Mouse (Mus musculus): ENCODE data around the gene 2010111I01Rik. TPM values are rescaled to one million over a fixed set of nuclear protein-coding genes. Genes with fewer than 3 reads are reported as not detected.

Gene 2010111I01Rik
- polyA plus RNA-seq, 1 experiment from 2014 or later: 80.8 TPM

- H3K9me3 ChIP-seq (ENCODE audit: control insufficient read depth, low read length): no peaks in the 10 kb centered on the region
- no peaks in the 10 kb centered on the region for H3K27me3 ChIP-seq (ENCODE audit: control insufficient read depth, insufficient read depth, low read length)
- no peak overlapping the region for H3K27ac ChIP-seq (ENCODE audit: low read depth, low read length)
- H3K4me3 ChIP-seq (ENCODE audit: low read depth, low read length): no peak overlapping the region
- H3K9ac ChIP-seq (ENCODE audit: low read length): no peak overlapping the region
- no peak overlapping the region for H3K4me2 ChIP-seq (ENCODE audit: low read depth)
- no peaks in the 10 kb centered on the region for H3K4me1 ChIP-seq (ENCODE audit: control insufficient read depth, insufficient read depth, low read length)
- no peak for DNase-seq (ENCODE audit: low spot score)
- H3K36me3 ChIP-seq (ENCODE audit: control insufficient read depth, insufficient read depth, low read length): no peaks in the 10 kb centered on the region
- no peak for ATAC-seq (ENCODE audit: insufficient read depth, low FRiP score, low TSS enrichment)
- WGBS: 87% methylated on average over 7 of the region's 7 CpGs
These were observed 171.3 kb downstream of the 2010111I01Rik start for GRCm38 (mm10) chr13:63135994-63136393.

- no peak for ATAC-seq (ENCODE audit: insufficient read depth, low FRiP score, low TSS enrichment)
These were observed 172.1 kb downstream of the 2010111I01Rik start for GRCm38 (mm10) chr13:63136775-63137174.

DNA sequence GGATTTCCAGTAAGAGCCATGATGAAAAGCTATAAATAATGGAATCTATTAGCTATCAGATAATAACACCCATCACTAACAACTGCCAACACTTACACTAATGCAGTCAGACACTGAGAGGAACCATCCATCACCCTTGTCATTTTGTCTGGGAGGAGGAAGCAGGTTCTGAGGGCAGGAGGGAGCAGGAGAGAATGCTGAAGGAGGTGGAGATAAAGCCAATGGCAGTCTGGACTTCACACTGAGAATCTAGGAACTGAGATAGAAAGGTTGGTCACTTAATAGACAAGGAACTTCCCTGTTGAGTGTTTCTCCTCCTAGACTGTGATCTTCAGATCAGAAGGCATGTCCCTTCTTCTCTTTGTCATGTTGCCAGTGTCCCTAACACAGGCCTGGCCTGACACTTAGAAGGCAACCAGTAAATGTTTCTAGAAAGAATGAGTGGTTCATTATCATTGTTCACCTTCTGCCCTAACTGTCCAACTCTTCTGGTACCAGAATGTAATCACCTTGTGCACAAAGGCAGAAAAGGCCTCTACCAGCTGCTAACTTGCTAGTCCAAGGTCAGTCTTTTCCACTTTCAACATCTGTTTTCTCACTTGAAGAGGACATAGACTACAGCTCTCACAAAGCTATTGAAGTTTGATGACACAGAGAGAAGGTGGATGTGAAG lies 173.8 kb downstream of the 2010111I01Rik start:
- Histone ChIP-seq H3K36me3 (ENCODE audit: control insufficient read depth, insufficient read depth, low read length) (no peaks in the 10 kb centered on the region), H3K4me2 (ENCODE audit: low read depth) (no peak overlapping the region), H3K9me3 (ENCODE audit: control insufficient read depth, low read length) (no peaks in the 10 kb centered on the region), H3K4me1 (ENCODE audit: control insufficient read depth, insufficient read depth, low read length) (no peaks in the 10 kb centered on the region), H3K27ac (ENCODE audit: low read depth, low read length) (no peak overlapping the region), H3K9ac (ENCODE audit: low read length) (no peak overlapping the region), H3K4me3 (ENCODE audit: low read depth, low read length) (no peak overlapping the region), H3K27me3 (ENCODE audit: control insufficient read depth, insufficient read depth, low read length) (no peaks in the 10 kb centered on the region)
- DNase-seq (ENCODE audit: low spot score) (no peak), ATAC-seq (ENCODE audit: insufficient read depth, low FRiP score, low TSS enrichment) (no peak)

More at GRCm38 (mm10) chr13:63136775-63137174, 172.1 kb downstream of the 2010111I01Rik start:
- H3K9ac ChIP-seq (ENCODE audit: low read length): no peak overlapping the region
- no peaks in the 10 kb centered on the region for H3K36me3 ChIP-seq (ENCODE audit: control insufficient read depth, insufficient read depth, low read length)
- no peak overlapping the region for H3K4me2 ChIP-seq (ENCODE audit: low read depth)
- H3K27me3 ChIP-seq (ENCODE audit: control insufficient read depth, insufficient read depth, low read length): no peaks in the 10 kb centered on the region
- H3K27ac ChIP-seq (ENCODE audit: low read depth, low read length): no peak overlapping the region
- DNase-seq (ENCODE audit: low spot score): no peak
- whole genome bisulfite sequencing: 78% methylated on average over 1 of the region's 1 CpGs
- no peak overlapping the region for H3K4me3 ChIP-seq (ENCODE audit: low read depth, low read length)
- no peaks in the 10 kb centered on the region for H3K4me1 ChIP-seq (ENCODE audit: control insufficient read depth, insufficient read depth, low read length)
- no peaks in the 10 kb centered on the region for H3K9me3 ChIP-seq (ENCODE audit: control insufficient read depth, low read length)

DNA sequence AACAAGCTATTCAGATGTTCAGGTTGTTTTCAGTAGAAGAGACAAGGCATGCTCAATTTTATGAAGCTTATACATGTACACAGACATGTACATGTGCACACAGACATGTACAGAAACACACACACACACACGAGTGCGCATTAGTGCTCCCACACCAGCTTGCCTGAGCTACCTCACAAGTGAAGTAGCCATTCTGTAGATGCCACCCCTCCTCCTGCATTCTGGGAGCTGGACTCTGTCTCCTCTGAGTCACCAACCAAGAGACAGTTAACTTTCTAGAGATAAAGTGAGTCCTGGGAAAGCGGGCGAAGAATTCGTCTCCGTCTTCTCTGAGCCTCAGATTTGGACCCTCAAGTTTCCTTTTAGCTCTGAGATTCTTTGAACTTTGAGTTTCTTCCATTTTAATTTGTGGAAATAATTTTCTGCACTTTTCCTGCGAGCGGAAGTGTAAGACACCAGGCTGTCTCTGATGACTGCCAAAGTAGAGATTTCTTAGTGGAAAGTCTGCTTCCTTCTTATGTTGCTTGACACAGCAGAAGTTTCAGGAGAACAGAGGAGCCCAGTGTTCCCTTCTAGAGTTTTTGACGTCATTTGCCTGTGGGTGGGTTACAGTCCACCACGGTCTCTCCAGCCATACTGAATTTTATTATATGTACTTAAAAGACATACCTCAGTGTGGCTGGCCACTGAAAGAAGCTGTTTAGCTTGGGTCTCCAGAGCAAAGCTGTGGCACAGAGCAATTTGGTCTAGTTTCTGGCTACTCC lies 175.0 kb downstream of the 2010111I01Rik start:
- no peak overlapping the region for H3K27ac ChIP-seq (ENCODE audit: low read depth, low read length)
- 85% methylated on average over 10 of the region's 10 CpGs for WGBS
- H3K4me1 ChIP-seq (ENCODE audit: control insufficient read depth, insufficient read depth, low read length): no peaks in the 10 kb centered on the region
- H3K36me3 ChIP-seq (ENCODE audit: control insufficient read depth, insufficient read depth, low read length): no peaks in the 10 kb centered on the region
- no peaks in the 10 kb centered on the region for H3K27me3 ChIP-seq (ENCODE audit: control insufficient read depth, insufficient read depth, low read length)
- no peak overlapping the region for H3K4me3 ChIP-seq (ENCODE audit: low read depth, low read length)
- ATAC-seq (ENCODE audit: insufficient read depth, low FRiP score, low TSS enrichment) (no peak), DNase-seq (ENCODE audit: low spot score) (no peak)
- H3K9me3 ChIP-seq (ENCODE audit: control insufficient read depth, low read length): no peaks in the 10 kb centered on the region
- no peak overlapping the region for H3K4me2 ChIP-seq (ENCODE audit: low read depth)
- H3K9ac ChIP-seq (ENCODE audit: low read length): no peak overlapping the region

DNA sequence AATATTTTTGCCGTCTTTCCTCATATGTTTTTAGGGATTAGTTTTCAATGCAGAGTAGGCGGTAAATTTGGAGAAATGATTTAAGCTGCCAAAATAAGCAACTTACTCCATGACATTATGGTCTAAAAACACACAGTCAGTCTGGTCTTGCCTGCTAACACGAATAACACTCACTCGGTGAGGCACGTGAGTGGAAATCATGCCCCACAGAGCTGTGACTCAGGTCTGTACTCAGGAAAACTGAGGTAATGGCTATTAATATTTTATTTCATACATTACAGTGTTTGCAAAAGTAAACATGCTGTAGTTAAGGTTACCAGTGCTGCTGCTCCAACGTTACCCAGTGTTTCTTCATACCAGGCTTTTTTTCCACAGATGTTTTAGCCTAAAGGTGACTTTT lies 176.1 kb downstream of the 2010111I01Rik start:
- no peaks in the 10 kb centered on the region for H3K36me3 ChIP-seq (ENCODE audit: control insufficient read depth, insufficient read depth, low read length)
- no peak for DNase-seq (ENCODE audit: low spot score)
- H3K4me3 ChIP-seq (ENCODE audit: low read depth, low read length): no peak overlapping the region
- H3K9ac ChIP-seq (ENCODE audit: low read length): no peak overlapping the region
- H3K27me3 ChIP-seq (ENCODE audit: control insufficient read depth, insufficient read depth, low read length): no peaks in the 10 kb centered on the region
- H3K27ac ChIP-seq (ENCODE audit: low read depth, low read length): no peak overlapping the region
- ATAC-seq (ENCODE audit: insufficient read depth, low FRiP score, low TSS enrichment): no peak
- no peaks in the 10 kb centered on the region for H3K9me3 ChIP-seq (ENCODE audit: control insufficient read depth, low read length)
- 87% methylated on average over 6 of the region's 6 CpGs for WGBS
- no peak overlapping the region for H3K4me2 ChIP-seq (ENCODE audit: low read depth)
- H3K4me1 ChIP-seq (ENCODE audit: control insufficient read depth, insufficient read depth, low read length): no peaks in the 10 kb centered on the region

DNA sequence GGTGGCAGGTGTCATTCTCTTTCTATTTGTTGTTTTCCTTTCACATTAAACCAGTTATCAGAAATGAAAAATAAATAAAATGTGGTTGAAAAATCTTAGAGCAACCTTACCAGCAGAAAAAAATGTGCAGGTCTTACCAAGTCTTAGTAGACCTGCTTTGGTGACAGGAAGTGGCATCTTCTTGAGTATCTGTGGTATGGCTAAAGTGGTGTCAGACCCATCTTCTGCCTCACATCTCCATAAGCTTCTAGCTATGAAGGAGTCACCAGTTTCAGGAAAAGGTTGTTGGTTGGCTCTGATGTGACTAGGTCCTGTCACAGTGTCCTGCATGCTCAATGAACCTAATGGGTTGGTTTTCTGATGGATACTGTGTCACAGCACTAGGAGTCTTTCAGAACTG lies 176.6 kb downstream of the 2010111I01Rik start:
- Histone ChIP-seq H3K9ac (ENCODE audit: low read length) (no peak overlapping the region), H3K27me3 (ENCODE audit: control insufficient read depth, insufficient read depth, low read length) (no peaks in the 10 kb centered on the region), H3K27ac (ENCODE audit: low read depth, low read length) (no peak overlapping the region), H3K4me3 (ENCODE audit: low read depth, low read length) (no peak overlapping the region), H3K4me1 (ENCODE audit: control insufficient read depth, insufficient read depth, low read length) (no peaks in the 10 kb centered on the region), H3K36me3 (ENCODE audit: control insufficient read depth, insufficient read depth, low read length) (no peaks in the 10 kb centered on the region), H3K4me2 (ENCODE audit: low read depth) (no peak overlapping the region), H3K9me3 (ENCODE audit: control insufficient read depth, low read length) (no peaks in the 10 kb centered on the region)
- no peak for ATAC-seq (ENCODE audit: insufficient read depth, low FRiP score, low TSS enrichment)
- DNase-seq (ENCODE audit: low spot score): no peak

DNA sequence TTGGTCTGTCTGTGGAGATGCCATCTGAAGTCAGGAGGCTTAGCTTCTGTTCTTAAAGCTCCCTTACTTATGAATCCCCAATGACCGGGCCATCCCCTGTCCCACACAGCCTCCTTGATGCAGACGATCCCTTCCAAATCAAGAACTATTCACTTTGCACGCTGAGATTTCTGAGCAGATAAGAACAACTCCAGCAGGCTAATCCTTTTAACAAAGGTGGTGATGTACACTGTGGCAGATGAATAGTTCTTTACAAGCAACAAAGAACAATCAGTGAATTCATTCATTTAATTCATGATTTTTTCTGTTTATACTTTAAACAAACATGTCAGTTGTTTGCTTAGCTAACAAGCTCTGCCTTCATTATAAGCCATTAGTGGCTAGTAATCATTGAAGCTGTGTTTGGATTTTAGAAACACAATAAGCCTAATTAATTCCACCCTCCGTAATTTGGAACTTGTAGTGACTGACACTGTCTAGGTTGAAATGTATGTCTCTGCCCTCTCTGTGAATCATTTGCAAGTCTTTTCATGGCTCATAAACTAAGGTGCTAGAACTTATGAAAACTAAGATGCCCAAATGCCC lies 182.0 kb downstream of the 2010111I01Rik start:
- no peaks in the 10 kb centered on the region for H3K27me3 ChIP-seq (ENCODE audit: control insufficient read depth, insufficient read depth, low read length)
- 72% methylated on average over 4 of the region's 4 CpGs for WGBS
- ATAC-seq (ENCODE audit: insufficient read depth, low FRiP score, low TSS enrichment) (no peak), DNase-seq (ENCODE audit: low spot score) (no peak)
- no peaks in the 10 kb centered on the region for H3K9me3 ChIP-seq (ENCODE audit: control insufficient read depth, low read length)
- no peak overlapping the region for H3K4me3 ChIP-seq (ENCODE audit: low read depth, low read length)
- H3K4me1 ChIP-seq (ENCODE audit: control insufficient read depth, insufficient read depth, low read length): peaks cover 5% of the 10 kb centered on the region; the same call in 1 of the 2 replicates
- H3K27ac ChIP-seq (ENCODE audit: low read depth, low read length): no peak overlapping the region
- no peak overlapping the region for H3K4me2 ChIP-seq (ENCODE audit: low read depth)
- H3K36me3 ChIP-seq (ENCODE audit: control insufficient read depth, insufficient read depth, low read length): no peaks in the 10 kb centered on the region
- no peak overlapping the region for H3K9ac ChIP-seq (ENCODE audit: low read length)

DNA sequence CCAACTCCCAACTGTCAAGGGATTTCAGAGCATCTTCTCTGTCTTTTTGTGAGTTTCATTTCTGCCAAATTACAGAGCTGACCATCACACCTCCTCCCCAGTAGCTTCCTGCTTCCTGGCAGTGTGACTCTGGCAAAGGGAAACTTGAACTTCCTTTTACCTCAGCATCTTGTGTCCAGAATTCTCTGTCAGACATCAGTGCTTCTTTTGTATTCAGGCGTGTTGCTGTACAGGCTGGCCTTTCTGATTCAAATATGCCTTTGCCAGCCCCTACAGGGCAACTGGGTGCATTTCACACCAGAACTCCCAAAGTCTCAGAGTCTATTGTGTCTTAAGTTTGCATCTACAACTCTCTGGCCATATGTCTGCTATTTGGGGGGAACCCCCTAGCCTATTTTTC lies 183.5 kb downstream of the 2010111I01Rik start:
- 53% methylated on average over 1 of the region's 1 CpGs for WGBS
- Histone ChIP-seq H3K27me3 (ENCODE audit: control insufficient read depth, insufficient read depth, low read length) (no peaks in the 10 kb centered on the region), H3K27ac (ENCODE audit: low read depth, low read length) (no peak overlapping the region), H3K4me1 (ENCODE audit: control insufficient read depth, insufficient read depth, low read length) (peaks cover 5% of the 10 kb centered on the region; the same call in 1 of the 2 replicates), H3K9ac (ENCODE audit: low read length) (no peak overlapping the region), H3K9me3 (ENCODE audit: control insufficient read depth, low read length) (no peaks in the 10 kb centered on the region), H3K4me3 (ENCODE audit: low read depth, low read length) (no peak overlapping the region), H3K4me2 (ENCODE audit: low read depth) (no peak overlapping the region), H3K36me3 (ENCODE audit: control insufficient read depth, insufficient read depth, low read length) (no peaks in the 10 kb centered on the region)
- ATAC-seq (ENCODE audit: insufficient read depth, low FRiP score, low TSS enrichment) (no peak), DNase-seq (ENCODE audit: low spot score) (no peak)

Data from neural tube, embryonic 11.5 days (tissue).